Mouse (Mus musculus): Measurements from ENCODE around the gene Gm10424. TPM values are rescaled to one million over a fixed set of nuclear protein-coding genes. Genes with fewer than 3 reads are reported as not detected.
"Not testable (repeated sequence)": the region's sequence is repeated elsewhere in the genome, so short reads cannot be mapped to it uniquely, and the experiment has no call there.

Gm10424 gene
- polyA plus RNA-seq (2016; fragmentation: Nextera tagmentation; extraction: Ambion mirVana) = not detected in 2 replicates

GRCm38 (mm10) chr5:95272668-95273067 is at the start of gene Gm10424:
Gene Gm10424, minus strand, starts transcription at chr5:95272768.
- ATAC-seq (ENCODE audit: low FRiP score, low read depth); H3K4me3 ChIP-seq; H3K27me3 ChIP-seq (replicated peaks); H3K36me3 ChIP-seq; H3K9ac ChIP-seq; H3K27ac ChIP-seq; H3K4me1 ChIP-seq; H3K4me2 ChIP-seq (replicated peaks); H3K9me3 ChIP-seq: not testable (repeated sequence)
- WGBS = no CpG with 5 or more reads among the region's 1 CpGs

GRCm38 (mm10) chr5:95305611-95306010 is 33.0 kb upstream of the Gm10424 start, which contains the start of gene Gm3259:
Gene Gm3259, plus strand, starts transcription at chr5:95305911.
- H3K4me2 ChIP-seq (replicated peaks); H3K4me3 ChIP-seq; H3K9me3 ChIP-seq; H3K27me3 ChIP-seq (replicated peaks); ATAC-seq (ENCODE audit: low FRiP score, low read depth); H3K9ac ChIP-seq; H3K4me1 ChIP-seq; H3K36me3 ChIP-seq; H3K27ac ChIP-seq: not testable (repeated sequence)
- WGBS = 65% methylated on average over 2 of the region's 2 CpGs

Other genes with a start within 250 kb of the Gm10424 start
- not detected in 2 replicates for gene Gm7942, start 165.8 kb downstream of the Gm10424 start, polyA plus RNA-seq (2016; fragmentation: Nextera tagmentation; extraction: Ambion mirVana)
- not detected in 2 replicates for gene Gm16513, start 90.1 kb downstream of the Gm10424 start, polyA plus RNA-seq (2016; fragmentation: Nextera tagmentation; extraction: Ambion mirVana)
- not detected in 2 replicates for gene Gm3259, start 33.1 kb upstream of the Gm10424 start, polyA plus RNA-seq (2016; fragmentation: Nextera tagmentation; extraction: Ambion mirVana)
- not detected in 2 replicates for gene D5Ertd577e, start 184.0 kb upstream of the Gm10424 start, polyA plus RNA-seq (2016; fragmentation: Nextera tagmentation; extraction: Ambion mirVana)
- gene Gm3286, start 238.0 kb upstream of the Gm10424 start, polyA plus RNA-seq (2016; fragmentation: Nextera tagmentation; extraction: Ambion mirVana) = not detected in 2 replicates